Mouse (Mus musculus) small intestine, adult 2 months (tissue): ENCODE results near the gene Slc26a8.

Source experiments
- CTCF ChIP-seq: fragments of 200-500 bp; IDR thresholded peaks from 2 replicates; pipeline ENCODE4 v1.5.1; 2012; ENCODE audit warnings: low read depth, mild to moderate bottlenecking, control low read depth, inconsistent platforms, low read length, moderate library complexity, mixed read lengths; ENCODE audit not compliant: insufficient replicate concordance, insufficient read length; ENCODE audit errors: extremely low read depth
- POLR2A ChIP-seq: fragments of 200-500 bp; IDR thresholded peaks from 2 replicates; pipeline ENCODE4 v1.6.1; 2012; ENCODE audit warnings: low read depth, mild to moderate bottlenecking, control low read depth, inconsistent platforms, low read length, moderate library complexity

DNA sequence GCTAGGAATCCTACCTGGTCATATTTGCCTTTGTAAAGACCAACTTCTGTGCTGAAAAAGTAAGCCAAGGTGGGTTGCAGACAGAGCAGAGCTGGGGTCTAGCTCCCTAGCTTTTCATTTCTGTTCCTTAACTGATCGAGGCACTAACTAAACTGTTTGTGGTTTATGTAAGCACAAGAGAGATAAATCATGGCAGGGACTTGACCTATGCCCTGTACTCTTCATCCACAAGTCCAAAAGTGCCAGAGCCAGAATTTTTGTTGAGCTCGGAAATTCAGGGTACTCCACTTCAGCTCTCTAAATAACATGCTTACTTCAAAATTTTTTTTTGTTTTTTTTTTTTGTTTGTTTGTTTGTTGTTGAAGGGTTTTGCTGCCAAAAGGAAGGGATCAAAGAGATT, 6.6 kb upstream of the Slc26a8 start:
- TF ChIP-seq CTCF = no peak
- TF ChIP-seq POLR2A = no peak
